Mouse (Mus musculus) kidney, adult 2 months (tissue): ENCODE measurements around the gene Pex5l. TPM values are rescaled to one million over a fixed set of nuclear protein-coding genes. Genes with fewer than 3 reads are reported as not detected.

Experiments used
- DNase-seq: peaks from one replicate; pipeline ENCODE4 v3.0.0; 2021
- H3K27ac ChIP-seq: fragments of 200-500 bp; 2 replicates; pipeline ENCODE4 v1.5.1; 2012; ENCODE audit warnings: low read depth, low read length, control low read depth, inconsistent platforms; ENCODE audit not compliant: insufficient read depth
- H3K27me3 ChIP-seq: fragments of 200-500 bp; replicated peaks from 2 replicates; pipeline ENCODE4 v1.6.1; 2012; ENCODE audit warnings: mild to moderate bottlenecking, moderate library complexity, low read length, inconsistent platforms; ENCODE audit not compliant: control insufficient read depth, insufficient read depth
- H3K36me3 ChIP-seq: fragments of 200-500 bp; 2 replicates; pipeline ENCODE4 v1.6.1; 2012; ENCODE audit warnings: mild to moderate bottlenecking, moderate library complexity, low read length, inconsistent platforms; ENCODE audit not compliant: control insufficient read depth, insufficient read depth
- H3K4me1 ChIP-seq: fragments of 200-500 bp; 2 replicates; pipeline ENCODE4 v1.6.1; 2011; ENCODE audit warnings: low read length; ENCODE audit not compliant: control insufficient read depth, insufficient read depth
- H3K4me3 ChIP-seq: fragments of 200-500 bp; 2 replicates; pipeline ENCODE4 v1.5.1; 2011; ENCODE audit warnings: mild to moderate bottlenecking, low read depth, low read length, control low read depth; ENCODE audit not compliant: insufficient read depth
- CTCF ChIP-seq: fragments of 200-500 bp; conservative IDR thresholded peaks from 2 replicates; pipeline ENCODE4 v1.5.1; 2011; ENCODE audit warnings: low read depth, mild to moderate bottlenecking, control low read depth, low read length, moderate library complexity, mixed read lengths; ENCODE audit not compliant: insufficient read depth, insufficient read length
- POLR2A ChIP-seq: fragments of 200-500 bp; IDR thresholded peaks from one replicate; pipeline ENCODE4 v1.6.1; 2011; ENCODE audit warnings: low read depth, low read length, control low read depth
- WGBS: fragments of 180-500 bp; shearing (Covaris S2); methylation state at CpG from one replicate; pipeline ENCODE4 v1.1.7; 2018; 5-methylcytosine and 5-hydroxymethylcytosine counted together
- polyA plus RNA-seq: library from polyadenylated mRNA; depleted of rRNA; stranded (reverse); fragments of >200 nt; gene quantifications from 2 replicates; pipeline ENCODE4 v1.2.3, GENCODE M21; 2012

The Pex5l gene
- polyA plus RNA-seq, 1 experiment, result 0.58 TPM

- no peak overlapping the region for H3K27ac ChIP-seq
- TF ChIP-seq CTCF (no peak), POLR2A (no peak)
- H3K27me3 ChIP-seq, result no peaks in the 10 kb centered on the region
- no peak for DNase-seq
- 86% methylated on average over 4 of the region's 4 CpGs for WGBS
- no peak overlapping the region for H3K4me3 ChIP-seq
- H3K4me1 ChIP-seq, result no peaks in the 10 kb centered on the region
- no peaks in the 10 kb centered on the region for H3K36me3 ChIP-seq
These were observed 61.3 kb downstream of the Pex5l start for GRCm38 (mm10) chr3:33081793-33082192.

GRCm38 (mm10) chr3:33079658-33080057 lies 63.4 kb downstream of the Pex5l start:
- WGBS, result 95% methylated on average over 1 of the region's 1 CpGs
- no peaks in the 10 kb centered on the region for H3K4me1 ChIP-seq
- TF ChIP-seq CTCF, result no peak
- no peak for TF ChIP-seq POLR2A
- no peak overlapping the region for H3K27ac ChIP-seq
- no peak overlapping the region for H3K4me3 ChIP-seq
- no peaks in the 10 kb centered on the region for H3K36me3 ChIP-seq
- no peaks in the 10 kb centered on the region for H3K27me3 ChIP-seq
- DNase-seq, result no peak

DNA sequence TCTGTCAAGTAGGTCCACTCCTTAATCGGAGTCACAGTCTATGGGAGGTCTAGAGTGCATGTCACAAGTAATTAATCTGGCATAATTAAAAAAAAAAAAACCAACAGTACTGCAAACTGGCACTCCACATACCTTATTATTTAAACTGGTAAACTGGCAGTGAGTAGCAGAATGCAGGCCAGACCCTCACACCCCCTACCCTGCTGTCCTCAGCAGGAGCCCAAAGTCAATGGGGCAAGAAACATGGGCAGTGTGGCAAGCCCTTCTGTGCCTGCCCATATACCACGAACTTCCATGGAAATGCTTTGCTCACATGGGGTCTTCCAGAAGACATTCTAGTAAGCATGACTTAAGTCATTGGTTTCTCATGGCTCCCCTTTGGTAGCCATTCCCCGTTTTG lies 63.9 kb downstream of the Pex5l start:
- no peak for TF ChIP-seq POLR2A
- no peak for TF ChIP-seq CTCF
- no peak for DNase-seq
- no peaks in the 10 kb centered on the region for H3K27me3 ChIP-seq
- no peak overlapping the region for H3K27ac ChIP-seq
- H3K4me1 ChIP-seq, result no peaks in the 10 kb centered on the region
- WGBS, result 58% methylated on average over 3 of the region's 3 CpGs
- no peaks in the 10 kb centered on the region for H3K36me3 ChIP-seq
- H3K4me3 ChIP-seq, result no peak overlapping the region

DNA sequence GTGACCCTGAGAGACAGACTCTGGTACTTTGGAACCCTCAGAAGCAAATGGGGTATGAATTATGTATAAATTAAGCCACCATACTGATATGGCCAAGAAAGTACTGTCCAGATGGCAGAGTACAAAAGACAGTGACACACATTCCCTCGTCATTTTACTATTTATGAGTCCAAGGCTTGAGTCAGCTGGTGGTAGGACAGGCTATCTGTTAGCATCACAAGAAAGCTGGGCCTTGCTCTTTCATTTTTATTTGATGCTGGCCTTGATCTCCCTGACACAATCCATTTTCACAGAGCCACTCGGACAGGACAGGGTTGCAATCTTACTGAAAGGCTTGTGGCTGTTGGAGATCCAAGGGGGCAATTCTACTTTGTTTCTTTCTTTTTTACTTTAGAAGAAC lies 67.4 kb downstream of the Pex5l start:
- DNase-seq, result no peak
- WGBS, result 76% methylated on average over 2 of the region's 2 CpGs

DNA sequence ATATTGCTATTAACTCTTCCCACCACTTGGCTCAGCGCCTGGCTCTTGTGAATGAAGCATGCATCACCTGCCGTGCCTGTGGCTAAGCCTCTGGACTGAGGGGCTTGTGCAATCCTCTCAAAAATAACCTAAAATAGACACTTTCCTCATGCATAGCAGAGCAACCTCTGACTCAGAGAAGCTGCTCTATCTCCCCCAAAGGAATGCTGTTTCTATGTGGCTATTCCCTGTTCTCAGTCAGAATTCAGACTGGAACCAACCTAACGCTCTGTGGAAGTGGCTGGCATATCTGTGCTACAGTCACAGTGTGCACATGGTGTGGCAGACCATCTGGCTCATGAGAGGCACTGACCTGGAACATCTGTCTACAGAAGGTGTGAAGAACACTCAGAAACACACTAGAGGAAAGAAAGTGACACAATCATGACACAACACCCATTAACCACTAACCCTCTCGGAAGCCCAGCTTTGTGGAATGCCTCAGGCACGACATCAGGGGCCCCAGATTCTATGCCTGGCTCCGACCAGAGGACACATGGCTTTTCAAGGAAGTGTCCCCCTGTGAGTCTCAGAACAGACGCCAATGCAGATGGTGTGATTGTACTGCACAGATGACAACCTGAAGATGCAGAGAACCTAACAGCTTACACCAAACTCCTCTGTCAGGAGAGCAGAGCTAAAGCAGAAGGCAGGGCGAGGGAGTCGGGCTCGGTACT lies 68.6 kb downstream of the Pex5l start:
- Histone ChIP-seq H3K36me3 (no peaks in the 10 kb centered on the region), H3K27me3 (no peaks in the 10 kb centered on the region)
- WGBS, result 58% methylated on average over 10 of the region's 10 CpGs

More for the DNA sequence above, 67.4 kb downstream of the Pex5l start:
- Histone ChIP-seq H3K27ac (no peak overlapping the region), H3K4me1 (no peaks in the 10 kb centered on the region), H3K36me3 (no peaks in the 10 kb centered on the region), H3K27me3 (no peaks in the 10 kb centered on the region), H3K4me3 (no peak overlapping the region)
- TF ChIP-seq CTCF, result no peak
- no peak for TF ChIP-seq POLR2A

GRCm38 (mm10) chr3:33073905-33074265 lies 69.2 kb downstream of the Pex5l start:
- TF ChIP-seq CTCF (no peak), POLR2A (no peak)
- 43% methylated on average over 1 of the region's 1 CpGs for WGBS

More for the DNA sequence above, 68.6 kb downstream of the Pex5l start:
- no peak for TF ChIP-seq CTCF
- no peak for TF ChIP-seq POLR2A
- DNase-seq, result no peak
- Histone ChIP-seq H3K4me3 (no peak overlapping the region), H3K4me1 (no peaks in the 10 kb centered on the region), H3K27ac (no peak overlapping the region)

DNA sequence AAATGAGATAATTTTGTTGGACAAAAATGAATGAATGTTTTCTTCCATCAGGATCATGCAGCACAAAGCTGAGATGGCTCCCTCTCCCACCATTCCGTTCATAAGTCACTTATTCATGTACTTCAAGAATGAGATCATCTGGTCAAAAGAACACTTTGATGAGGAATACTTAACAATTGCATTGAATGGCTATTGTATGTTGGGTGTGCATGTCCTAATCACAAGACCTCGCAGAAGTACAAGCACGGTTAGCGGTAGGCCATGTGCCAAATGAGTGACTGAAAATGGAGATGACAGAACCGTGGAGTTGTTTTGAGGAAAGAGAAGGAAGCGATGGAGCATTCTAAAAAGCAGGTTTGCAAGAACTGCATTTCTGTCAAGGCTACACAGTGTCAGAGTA lies 72.3 kb downstream of the Pex5l start:
- no peak for DNase-seq
- no peaks in the 10 kb centered on the region for H3K4me1 ChIP-seq
- no peak for TF ChIP-seq POLR2A
- TF ChIP-seq CTCF, result no peak
- 91% methylated on average over 6 of the region's 6 CpGs for WGBS
- no peak overlapping the region for H3K4me3 ChIP-seq
- no peak overlapping the region for H3K27ac ChIP-seq
- H3K27me3 ChIP-seq, result no peaks in the 10 kb centered on the region; the same call in 1 of the 2 replicates
- H3K36me3 ChIP-seq, result no peaks in the 10 kb centered on the region

More at GRCm38 (mm10) chr3:33073905-33074265, 69.2 kb downstream of the Pex5l start:
- Histone ChIP-seq H3K4me1 (no peaks in the 10 kb centered on the region), H3K36me3 (no peaks in the 10 kb centered on the region), H3K27ac (no peak overlapping the region), H3K27me3 (no peaks in the 10 kb centered on the region), H3K4me3 (no peak overlapping the region)
- no peak for DNase-seq
